Mouse (Mus musculus): Measurements from ENCODE around the gene Dus3l. TPM values are rescaled to one million over a fixed set of nuclear protein-coding genes. Genes with fewer than 3 reads are reported as not detected.

Gene Dus3l
- total RNA-seq, 2 experiments from 2014 or later: 80.0 to 90.4 TPM

DNA sequence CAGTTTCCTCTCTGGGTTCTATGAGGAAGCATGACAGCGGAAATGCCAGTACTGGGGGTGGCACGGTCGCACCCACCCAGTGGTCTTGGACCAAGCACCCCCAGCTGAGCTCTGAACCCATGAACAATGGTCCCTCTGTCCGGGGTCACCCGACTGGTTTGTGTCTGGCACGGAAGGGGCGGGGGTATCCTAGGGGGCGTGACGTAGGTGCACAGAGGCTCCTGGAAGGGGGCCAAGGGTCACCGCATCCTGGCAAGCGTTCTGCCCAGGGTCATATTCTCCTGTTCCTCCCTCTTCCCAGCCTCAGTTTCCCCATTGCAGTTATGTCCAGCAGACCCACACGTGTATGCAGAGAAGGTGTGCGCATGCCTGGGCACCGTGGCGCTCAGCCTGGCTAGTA is 11.1 kb upstream of the Dus3l start:
- intact Hi-C loops (cut with DNase I): no loop called here
- no peak for DNase-seq

DNA sequence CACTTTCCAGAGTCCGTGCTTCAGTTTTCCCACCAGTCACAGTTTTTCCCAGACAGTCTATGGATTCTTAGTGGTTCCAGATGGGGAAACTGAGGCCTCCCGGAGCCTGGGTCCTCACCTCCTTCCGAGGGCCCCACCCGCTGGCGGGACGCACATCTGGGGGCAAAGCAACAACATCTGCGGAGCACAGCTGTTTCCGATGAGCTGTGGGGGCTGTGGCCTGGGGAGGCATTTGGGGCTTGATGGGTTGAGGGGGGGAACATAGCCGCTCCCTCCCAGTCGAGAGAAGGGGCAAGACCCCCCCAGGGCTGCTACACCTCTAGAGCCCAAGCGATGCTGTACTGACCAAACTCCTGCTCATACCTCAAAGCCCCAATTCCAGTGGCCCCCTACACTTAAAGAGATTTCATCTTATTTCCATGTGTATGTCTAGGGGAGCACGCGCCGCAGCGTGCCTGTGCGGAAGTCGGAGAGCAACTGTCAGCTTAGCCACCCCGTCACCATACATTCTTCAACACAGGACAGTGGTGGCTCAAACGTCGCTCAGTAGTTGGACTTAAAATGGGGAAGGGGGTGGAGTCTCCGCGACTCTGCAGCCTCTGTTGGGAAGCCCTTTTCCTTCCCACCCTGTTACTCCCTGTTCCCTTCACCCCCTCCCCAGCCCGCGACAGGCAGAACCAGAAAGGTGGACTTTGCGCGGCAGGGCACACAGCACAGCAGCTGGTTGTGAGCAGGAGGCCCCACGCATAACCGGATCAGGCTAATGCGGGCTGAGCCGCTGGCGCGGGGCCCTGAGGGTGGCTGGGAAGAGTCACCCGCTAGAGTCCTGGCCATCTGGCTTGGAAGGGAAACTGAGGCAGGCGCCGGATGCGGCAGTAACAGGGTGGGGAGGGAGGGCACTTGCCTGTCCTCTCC is 10.0 kb upstream of the Dus3l start:
- DNase-seq: no peak
- intact Hi-C loops (cut with DNase I): no loop called here

DNA sequence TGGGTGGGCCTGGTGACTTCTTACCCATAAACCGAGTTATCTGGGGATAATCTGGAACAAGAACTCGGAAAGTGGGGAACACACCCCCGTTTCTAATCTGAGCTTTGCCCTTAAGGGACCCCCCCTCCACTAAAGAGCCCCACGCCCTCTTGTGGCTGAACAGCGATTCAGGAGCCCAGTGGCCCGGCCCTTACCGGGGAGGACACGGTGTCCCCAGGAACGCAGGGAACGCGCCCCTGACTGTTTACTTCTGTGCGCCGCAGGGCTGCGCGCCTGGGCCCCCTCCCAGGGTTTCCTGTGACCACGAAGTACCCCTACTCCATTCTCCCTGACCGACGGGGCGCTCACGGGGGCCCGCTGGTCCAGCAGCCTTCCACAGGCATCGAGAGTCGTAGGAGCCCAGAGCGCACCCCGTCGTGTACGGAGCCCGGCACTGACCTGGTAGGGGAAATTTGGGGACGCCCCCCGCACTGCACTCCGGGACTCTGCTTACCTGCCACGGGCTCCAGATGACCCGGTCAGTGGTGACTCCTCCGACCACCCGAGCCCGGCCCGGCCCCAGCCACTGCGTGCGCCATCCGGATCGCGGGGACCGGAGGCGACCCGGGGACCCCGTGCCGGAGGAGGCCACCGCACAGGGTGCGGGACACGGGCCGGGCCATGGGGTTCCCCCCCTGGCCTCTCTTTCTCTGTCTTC is 7.7 kb upstream of the Dus3l start:
- intact Hi-C loops (cut with DNase I): no loop called here
- DNase-seq: no peak

DNA sequence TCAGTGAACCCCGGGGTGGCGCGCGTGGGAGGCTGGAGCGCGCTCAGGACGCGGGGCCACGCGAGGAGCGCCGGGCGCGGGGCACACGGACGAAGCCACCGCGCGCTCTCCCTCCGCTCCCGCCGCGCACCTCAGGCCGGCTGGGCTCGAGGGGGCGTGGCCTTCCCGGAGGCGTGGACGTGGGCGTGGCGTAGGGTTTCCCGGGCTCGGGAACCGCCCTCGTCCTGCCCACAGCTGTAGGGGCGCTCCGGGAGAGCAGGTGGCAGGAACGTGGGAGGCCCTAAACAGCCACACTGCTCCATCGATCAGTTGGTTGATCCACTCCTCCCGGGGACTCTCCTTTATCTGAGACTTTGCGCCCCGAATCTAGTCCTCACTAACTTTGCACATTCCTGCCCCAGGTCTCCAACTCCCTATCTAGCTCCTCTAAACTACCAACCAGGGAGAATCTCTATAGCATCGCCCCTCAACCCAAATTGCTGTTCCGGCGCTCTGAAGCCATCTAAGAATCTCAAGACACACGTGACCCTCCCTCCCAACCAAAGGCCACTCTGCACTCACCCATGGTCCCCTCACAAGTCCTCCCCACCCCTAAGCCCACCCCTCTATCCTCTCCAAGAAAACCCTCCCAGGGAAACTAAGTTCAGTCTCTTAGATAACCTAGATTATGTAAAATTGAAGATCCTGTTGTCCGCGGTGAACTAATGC is 7.0 kb upstream of the Dus3l start, which contains the start of gene Nrtn:
Nrtn (minus strand) TSS at position 115 of the 708 bp plus-strand sequence.
- intact Hi-C loops (cut with DNase I): no loop called here
- peak; percentile 53 for DNase-seq

DNA sequence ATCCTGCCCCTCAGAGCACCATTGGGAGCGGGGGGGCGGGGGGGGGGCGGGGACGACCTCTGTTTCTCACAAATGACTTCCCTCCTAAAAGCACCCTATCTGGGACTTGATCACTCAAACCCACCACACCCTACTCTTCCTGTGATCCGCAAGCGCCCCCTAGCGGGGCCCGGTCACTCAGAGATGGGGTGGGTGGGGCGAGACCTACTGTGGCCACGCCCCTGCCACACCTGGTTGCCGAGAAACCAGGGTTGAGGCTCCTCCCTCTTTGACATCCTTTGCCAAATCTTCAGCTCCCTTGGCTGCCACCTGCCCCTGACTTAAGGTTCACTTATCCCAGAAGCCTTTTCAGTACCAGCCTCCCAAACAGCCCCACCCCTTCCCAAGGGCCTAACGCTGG is 6.4 kb upstream of the Dus3l start:
- peak; percentile 65 for DNase-seq
- intact Hi-C loops (cut with DNase I): no loop called here

DNA sequence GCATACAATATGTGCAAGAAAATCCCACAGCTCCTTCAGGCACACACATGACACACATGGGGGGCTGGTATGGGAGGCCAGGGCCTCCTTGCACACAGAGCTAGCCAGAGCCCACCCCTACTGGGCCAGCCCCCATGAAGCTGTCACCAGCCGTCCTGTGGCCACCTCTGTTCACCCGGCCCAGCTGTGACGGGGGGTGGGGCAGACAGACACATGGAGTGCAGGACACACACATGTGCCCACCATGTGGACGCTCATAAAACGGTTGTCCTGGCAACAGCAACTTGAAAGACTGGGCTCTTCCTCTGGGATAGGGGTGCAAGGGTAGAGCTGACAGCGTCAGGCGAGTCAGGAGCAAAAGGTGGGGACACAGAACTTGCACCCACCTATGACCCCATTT is 5.3 kb upstream of the Dus3l start:
- intact Hi-C loops (cut with DNase I): no loop called here
- DNase-seq: no peak

DNA sequence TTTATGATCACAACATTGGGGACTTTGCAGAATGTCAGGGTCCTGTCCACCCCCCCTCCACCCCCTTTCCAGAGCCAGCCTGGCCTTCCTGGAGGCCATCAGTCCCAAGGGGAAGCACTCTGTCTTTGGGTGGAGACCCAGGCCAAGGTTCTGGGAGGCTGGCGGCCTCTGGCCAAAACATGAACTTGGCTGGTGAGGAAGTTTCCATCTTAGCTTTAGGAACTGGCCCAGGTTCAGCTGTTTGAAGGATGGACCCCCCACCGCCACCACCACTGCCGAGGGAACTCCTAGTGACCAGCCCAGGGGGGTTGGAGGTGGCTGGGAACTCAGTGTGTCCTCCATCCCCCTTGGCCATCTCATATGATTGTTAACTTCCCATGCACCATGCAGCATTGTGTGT is 3.5 kb upstream of the Dus3l start:
- peak; percentile 24 for DNase-seq
- intact Hi-C loops (cut with DNase I): no loop called here

DNA sequence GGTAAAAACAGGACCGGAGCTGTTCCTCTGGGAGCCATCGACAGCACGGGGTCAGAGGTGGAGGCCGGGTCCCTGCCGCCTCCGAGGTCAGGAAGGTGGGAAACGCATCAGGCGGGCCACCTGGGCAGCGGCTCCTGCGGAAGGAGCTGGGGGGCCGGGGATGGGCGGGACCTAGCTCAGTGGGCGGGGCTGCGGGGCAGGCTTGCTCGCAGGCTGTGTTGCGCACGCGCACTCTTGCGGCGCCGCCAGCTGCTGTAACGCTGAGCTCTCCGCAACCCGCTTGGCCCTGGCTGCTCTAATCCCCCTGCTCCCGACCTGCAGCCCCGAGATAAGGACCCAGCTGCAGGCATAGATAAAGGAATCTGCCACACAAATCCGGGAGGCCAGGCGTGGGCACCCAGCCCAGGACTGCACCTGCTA is 2.6 kb upstream of the Dus3l start:
- DNase-seq: peak; percentile 92
- intact Hi-C loops (cut with DNase I): no loop called here

DNA sequence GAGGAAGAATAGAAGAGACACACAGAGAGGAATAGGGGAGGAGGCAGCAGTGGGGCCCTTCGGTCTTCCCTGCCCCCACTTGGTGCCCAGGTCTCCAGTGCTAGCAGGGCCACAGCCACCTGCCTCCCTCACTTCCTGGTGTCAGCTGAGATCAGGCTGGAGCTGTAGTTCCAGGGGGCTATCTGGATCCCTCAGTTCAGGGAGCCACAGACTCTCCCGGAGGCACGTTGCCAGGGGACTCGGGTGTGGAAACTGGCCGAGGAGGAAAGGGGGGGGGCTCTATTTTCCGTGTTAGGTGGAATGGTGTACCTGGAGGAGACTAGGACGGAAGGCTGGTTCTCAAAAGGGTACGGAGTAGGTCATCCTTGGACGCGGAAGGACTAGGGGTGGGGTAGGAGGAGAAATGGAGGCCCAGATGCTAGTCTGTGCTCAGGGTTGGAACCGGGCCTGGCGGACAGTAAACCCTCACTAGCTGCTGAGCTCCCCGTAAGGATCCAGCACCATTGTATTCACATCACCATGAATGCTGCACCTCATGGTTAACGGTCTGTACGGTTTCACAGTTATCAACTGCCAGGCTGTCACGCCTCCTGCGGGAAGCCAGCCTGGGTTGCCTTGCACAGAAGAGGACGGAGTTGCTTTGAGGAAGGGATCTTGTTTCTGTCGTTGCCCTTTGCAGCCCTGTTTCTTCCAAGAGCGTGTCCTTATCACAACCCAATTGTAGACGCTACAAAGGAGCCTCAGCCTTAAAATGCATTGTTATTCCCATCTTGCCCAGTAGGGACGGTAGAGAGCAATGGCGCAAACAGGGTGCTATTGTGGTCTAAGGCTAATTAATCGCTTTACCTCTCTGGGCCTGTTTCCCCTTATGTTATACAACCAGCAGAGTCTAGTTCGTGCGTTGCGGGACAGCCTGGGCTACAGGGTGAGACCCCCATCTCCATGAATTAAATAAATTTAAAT is 1.5 kb upstream of the Dus3l start:
- peak; percentile 41 for DNase-seq
- intact Hi-C loops (cut with DNase I): no loop called here

DNA sequence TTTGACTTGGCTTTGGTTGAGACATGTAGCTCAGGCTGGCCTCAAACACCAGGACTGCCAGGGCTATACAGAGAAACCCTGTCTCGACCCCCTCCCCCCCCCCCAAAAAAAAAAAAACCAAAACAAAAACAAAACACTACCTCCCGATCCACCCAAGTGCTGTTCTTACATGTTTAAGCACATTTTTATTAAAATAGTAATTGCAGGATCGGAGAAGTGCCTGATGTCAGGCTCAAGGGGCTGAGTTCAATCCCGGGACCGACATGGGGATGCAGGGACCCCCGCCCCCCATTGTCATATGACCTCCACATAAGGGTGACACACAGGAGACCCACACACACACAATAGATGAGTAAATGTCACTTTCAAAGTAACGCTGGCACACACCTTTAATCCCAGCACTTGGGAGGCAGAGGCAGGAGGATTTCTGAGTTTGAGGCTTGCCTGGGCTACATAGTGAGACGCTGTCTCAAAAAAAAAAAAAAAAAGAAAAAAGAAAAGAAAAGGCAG is 761 bp upstream of the Dus3l start:
- no peak for DNase-seq
- intact Hi-C loops (cut with DNase I): no loop called here

DNA sequence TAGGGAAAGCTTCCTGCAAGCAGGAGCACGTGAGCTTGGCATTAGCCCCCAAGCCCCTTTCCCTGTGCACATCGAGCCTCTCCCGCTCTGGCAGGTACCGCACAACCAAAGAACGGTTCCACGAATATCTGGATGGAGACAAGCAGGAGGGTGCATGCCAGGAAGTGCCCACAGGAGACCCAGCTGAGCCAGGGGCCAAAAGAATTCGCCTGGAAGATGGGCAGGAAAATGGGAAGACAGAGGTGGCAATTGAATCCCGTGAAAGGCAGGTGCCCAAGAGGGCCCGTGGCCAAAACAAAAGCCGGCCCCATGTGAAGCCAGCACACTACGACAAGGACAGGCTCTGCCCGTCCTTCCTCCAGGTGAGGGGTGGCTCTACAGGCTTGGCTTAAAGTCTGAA is 874 bp downstream of the Dus3l start:
- peak; percentile 25 for DNase-seq
- intact Hi-C loops (cut with DNase I): no loop called here

DNA sequence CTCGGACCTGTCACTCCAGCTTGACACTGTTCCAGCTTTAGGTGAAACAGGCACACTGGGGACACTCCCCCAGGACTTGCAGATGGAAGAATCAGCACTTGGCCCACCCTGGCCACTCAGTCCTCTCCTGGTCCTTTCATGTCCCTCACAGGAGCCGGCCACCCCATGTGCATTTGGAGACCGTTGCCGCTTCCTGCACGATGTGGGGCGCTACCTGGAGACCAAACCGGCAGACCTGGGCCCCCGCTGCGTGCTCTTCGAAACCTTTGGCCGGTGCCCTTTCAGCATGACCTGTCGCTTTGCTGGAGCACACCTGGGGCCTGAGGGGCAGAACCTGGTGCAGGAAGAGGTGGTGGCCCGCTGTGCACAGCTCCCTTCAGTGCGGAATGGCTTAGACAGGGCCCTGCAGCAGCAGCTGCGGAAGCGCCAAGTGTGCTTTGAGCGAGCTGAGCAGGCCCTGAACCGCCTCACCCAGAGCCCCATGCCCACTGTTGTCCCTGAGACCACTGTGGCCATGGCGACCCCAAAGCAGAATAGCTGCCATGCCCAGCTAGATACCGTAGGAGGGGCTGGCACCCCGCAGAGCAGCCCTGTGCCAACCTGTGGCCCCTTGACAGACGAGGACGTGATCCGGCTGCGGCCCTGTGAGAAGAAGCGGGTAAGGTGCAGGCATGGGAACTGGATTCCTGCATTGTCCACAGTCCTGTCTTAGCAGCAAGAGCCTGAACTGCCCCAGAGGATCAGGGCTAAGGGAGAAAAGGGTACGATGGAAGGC is 2.3 kb downstream of the Dus3l start:
- intact Hi-C loops (cut with DNase I): no loop called here

DNA sequence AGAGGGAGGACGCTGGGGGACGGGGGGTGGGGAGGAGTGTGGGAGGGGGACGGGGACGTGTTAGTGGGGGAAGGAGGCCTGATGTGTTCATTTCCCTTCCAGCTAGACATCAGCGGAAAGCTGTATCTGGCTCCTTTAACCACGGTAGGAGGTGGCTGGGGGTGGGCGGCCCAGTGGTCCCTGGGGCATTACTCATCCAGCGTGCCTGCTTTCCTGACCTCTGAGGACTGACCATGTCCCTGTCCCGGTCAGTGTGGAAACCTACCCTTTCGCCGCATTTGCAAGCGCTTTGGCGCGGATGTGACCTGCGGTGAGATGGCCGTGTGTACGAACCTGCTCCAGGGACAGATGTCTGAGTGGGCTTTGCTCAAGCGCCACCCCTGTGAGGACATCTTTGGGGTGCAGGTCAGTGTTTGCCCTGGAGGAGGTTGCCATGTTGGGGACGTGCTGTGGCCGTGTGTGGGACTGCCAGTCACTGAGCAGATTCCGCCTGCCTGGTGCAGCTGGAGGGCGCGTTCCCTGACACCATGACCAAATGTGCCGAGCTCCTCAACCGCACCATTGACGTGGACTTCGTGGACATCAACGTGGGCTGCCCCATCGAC is 3.1 kb downstream of the Dus3l start:
- intact Hi-C loops (cut with DNase I): no loop called here
- DNase-seq: no peak

More for the DNA sequence above, 2.3 kb downstream of the Dus3l start:
- DNase-seq: no peak

DNA sequence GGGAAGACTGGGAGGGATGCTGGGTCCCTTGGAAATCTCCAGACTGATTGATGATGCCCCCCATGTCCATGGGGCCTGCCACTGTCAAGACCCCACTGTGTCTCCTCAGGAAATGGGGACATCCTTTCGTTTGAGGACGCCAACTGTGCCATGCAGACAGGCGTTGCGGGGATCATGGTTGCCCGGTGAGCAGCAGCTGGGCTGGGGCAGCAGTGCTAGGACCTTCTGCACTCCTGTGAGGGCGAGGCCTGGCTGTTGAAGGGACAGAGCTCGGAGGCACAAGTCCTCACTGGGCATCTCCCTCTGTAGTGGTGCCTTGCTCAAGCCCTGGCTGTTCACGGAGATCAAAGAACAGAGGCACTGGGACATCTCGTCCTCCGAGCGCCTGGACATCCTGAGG is 4.4 kb downstream of the Dus3l start:
- DNase-seq: no peak
- intact Hi-C loops (cut with DNase I): no loop called here

DNA sequence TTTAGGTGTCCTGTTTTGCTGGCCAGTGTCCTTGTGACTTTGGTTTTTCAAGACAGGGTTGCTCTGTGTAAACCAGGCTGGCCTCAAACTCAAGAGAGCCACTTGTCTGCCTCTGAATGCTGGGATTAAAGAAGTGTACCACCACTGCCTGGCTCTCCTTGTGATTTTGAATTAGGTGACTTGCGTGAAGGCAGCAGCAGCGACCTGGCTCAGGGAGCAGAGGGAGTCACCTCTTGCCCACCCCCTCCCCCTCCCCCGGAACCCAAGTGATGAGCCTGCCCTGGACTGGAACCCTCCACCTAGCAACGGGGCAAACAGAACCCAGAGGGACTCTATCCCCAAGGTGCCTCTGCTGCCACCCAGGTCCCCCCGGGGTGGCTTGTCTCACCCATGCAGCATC is 5.4 kb downstream of the Dus3l start, which contains the start of gene Prr22:
Prr22 (plus strand) TSS at position 301 of the 400 bp plus-strand sequence.
- no peak for DNase-seq
- intact Hi-C loops (cut with DNase I): no loop called here

DNA sequence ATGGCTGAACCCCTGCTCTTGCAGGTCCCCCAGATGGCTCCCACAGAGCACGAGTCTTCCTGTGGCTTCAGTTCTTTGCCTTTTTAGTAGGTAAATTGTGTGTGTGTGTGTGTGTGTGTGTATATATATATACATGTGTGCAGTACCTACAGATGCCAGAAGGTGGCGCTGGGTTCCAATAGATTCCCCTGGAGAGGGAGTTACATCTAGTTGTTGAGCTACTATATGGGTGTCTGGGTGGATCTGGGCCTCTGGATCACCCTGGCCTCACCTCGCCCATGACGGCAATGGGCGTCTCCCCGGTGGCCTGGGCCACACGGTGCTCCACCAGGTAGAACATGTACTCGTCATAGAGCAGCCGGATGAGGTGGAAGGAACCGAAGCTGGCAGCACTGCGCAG is 13.0 kb downstream of the Dus3l start:
- DNase-seq: no peak
- intact Hi-C loops (cut with DNase I): no loop called here

DNA sequence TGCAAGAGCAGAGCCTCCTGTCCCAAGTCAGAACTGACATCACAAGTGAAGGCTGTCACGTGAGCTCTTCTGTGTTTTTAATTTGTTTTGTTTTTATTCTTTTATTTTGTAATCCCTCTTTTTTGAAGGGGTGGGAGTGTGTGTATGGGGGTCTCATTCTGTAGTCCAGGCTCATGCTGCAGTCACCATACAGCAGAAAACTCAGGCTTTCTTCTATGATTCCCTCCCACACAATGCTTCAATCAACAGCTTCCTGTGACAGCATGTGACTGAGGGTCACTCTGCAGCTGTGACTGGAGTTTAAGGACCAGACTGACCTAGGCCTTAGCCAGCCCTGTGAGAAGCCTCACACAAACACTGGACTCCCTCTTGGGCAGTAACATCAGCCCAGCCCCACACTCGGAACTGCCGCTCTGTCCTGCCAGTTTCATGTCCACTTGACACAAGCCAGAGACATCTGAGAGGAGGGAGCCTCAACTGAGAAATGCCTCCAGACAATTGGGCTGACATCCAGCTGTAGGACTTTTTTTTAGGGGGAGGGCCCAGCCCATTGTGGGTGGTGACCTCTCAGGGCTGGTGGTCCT is 14.3 kb downstream of the Dus3l start:
- no peak for DNase-seq
- intact Hi-C loops (cut with DNase I): no loop called here

DNA sequence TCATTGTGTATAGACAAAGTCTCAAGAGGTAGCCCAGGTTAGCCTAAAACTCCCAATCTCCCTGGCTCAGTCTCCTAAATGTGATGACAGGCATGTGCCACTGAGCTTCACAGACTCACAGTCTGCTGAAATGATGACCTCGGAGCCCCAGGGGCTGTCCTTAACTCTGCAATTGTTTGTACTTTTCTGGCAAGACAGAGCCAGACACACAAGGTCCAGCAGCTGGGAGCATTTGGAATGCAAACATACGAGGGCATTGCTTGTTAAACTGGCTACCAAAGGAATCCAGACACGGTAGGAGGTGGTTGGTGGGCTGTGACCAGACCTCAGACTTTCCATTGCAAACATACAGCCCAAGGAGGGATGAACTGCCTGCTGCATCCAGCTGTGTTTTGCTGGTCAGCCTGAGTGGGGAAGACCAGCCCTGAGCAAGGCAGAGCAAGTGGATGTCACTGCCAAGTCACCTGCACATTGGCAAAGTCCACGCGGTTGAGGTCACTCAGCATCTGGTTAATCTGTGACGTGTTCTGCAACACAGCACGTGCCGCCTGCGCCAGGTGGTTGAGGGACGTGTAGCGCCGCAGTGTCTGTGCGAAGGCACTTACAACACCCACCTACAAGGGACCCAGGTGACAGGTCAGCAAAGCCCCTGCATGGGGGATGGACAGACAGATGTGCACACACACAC is 15.9 kb downstream of the Dus3l start:
- DNase-seq: no peak
- intact Hi-C loops (cut with DNase I): no loop called here
